Mouse (Mus musculus): ENCODE measurements around the gene Gm3512.
"Not testable (repeated sequence)": the region's sequence is repeated elsewhere in the genome, so short reads cannot be mapped to it uniquely, and the experiment has no call there.

Gm3512 gene

DNA sequence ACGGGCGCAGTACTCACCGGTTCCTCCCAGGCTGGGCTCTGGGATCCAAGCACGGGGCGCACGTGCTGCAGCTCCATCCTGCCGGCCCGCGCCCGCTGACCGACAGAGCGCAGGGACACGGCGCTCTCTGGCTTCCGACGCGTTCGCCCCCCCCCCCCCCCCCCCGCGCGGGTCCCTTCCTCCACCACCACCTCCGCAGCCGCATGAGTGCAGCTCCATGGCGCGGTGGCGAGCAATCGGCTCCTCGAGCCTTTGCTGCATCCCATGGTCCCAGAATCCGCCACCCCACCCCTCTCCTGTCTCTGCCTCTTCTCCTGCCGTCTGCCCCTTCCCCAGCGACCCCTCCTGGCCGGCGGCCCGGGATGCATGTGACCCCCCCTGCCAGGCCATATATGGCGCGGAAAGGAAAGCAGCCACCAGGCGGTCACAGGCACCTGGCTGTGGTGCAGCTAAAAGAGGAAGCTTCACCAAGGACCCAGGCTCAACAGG is at the start of gene Gm3512:
Gene Gm3512, minus strand, starts transcription at position 51 of the 489 bp plus-strand sequence.
- peak in 1 of 2 experiments; percentile 1 for DNase-seq (ENCODE audit: low spot score in 2 of 2)

DNA sequence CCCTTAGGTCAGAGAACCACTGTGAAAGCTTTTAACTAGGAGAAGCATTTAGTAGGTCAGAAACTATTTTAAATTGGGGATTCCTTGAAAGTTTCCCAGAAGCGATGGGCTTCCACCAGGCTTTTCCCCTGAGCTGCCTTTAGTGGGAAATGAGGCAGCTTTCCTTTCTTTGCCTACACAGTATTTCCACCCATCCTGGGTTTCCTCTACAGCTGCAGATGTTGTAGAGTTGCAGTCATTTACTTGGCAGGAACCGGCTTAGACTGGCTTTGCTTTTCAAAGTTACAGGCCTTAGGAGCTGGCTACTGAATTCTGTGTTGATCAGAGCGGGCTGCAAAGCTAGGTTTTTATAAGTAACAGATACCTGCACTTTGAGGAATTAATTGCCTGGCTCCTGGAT is 25.7 kb upstream of the Gm3512 start:
- not testable (repeated sequence) for DNase-seq (ENCODE audit: low spot score in 2 of 2)

DNA sequence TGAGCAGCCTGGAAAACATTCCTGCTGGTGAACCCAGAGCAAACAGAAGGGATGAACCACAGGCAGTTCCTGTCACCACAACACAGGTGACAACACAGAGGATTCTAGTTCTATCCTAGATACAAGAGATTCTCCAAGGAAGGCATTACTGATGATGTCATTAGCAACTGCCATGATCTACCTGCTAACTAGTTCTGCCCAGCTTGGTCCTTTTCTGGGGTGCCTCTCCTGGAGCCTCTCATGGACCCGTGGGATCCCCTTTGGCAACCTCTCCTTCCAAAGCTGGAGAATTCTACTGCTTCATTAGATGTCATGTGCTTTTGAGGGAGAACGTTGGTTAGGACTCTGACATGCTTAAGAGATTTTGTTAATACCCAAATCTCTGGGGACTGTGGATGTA is 20.1 kb upstream of the Gm3512 start, which contains the start of gene Gm16434:
Gene Gm16434, minus strand, starts transcription at position 101 of the 400 bp plus-strand sequence.
- DNase-seq (ENCODE audit: low spot score in 2 of 2) = not testable (repeated sequence)

DNA sequence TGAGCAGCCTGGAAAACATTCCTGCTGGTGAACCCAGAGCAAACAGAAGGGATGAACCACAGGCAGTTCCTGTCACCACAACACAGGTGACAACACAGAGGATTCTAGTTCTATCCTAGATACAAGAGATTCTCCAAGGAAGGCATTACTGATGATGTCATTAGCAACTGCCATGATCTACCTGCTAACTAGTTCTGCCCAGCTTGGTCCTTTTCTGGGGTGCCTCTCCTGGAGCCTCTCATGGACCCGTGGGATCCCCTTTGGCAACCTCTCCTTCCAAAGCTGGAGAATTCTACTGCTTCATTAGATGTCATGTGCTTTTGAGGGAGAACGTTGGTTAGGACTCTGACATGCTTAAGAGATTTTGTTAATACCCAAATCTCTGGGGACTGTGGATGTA is 49.0 kb downstream of the Gm3512 start, which contains the start of gene Gm6676:
Gene Gm6676, minus strand, starts transcription at position 101 of the 400 bp plus-strand sequence.
- DNase-seq (ENCODE audit: low spot score in 2 of 2) = not testable (repeated sequence)

DNA sequence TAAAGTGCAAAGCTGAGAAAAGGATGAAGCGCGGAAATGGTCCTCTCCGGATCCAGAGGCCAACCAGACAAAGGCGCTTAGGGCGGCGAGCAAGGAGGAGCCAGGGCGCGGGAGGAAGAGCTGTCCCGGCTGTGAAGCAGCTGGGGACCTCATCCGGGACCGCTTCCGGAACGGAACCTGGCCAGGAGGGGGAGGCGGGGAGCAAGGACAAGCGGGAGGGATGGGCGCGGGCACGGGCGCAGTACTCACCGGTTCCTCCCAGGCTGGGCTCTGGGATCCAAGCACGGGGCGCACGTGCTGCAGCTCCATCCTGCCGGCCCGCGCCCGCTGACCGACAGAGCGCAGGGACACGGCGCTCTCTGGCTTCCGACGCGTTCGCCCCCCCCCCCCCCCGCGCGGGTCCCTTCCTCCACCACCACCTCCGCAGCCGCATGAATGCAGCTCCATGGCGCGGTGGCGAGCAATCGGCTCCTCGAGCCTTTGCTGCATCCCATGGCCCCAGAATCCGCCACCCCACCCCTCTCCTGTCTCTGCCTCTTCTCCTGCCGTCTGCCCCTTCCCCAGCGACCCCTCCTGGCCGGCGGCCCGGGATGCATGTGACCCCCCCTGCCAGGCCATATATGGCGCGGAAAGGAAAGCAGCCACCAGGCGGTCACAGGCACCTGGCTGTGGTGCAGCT is 69.1 kb downstream of the Gm3512 start:
- peak; percentile 2 for DNase-seq (ENCODE audit: low spot score in 2 of 2)
